Mouse (Mus musculus): ENCODE results near the gene 2410004B18Rik.

DNA sequence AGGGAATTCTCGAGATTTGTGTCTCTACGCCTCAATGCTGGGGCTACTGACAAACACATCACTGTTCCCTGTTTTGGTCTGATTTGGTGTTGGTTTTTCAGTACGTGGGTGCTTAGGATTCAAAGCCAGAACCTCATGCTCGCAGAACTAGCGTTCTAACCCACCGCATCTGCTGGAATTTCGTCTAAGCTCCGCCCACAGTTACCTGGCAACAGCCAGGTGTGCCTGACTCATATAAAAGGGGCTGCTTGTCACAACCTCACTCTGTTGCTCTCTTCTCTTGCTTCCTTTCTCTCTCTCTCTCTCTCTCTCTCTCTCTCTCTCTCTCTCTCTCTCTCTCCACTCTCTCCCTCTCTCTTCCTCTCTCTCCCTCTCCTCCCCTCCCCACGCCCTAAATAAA lies 24.6 kb downstream of the 2410004B18Rik start:
- TF ChIP-seq MAX (IDR thresholded peaks at IDR 0.05; ENCODE audit: low read depth) (no peak), REST (IDR thresholded peaks at IDR 0.05; ENCODE audit: insufficient read depth, insufficient read length) (no peak), POLR2AphosphoS2 (IDR thresholded peaks at IDR 0.05; ENCODE audit: insufficient read length, low read depth) (no peak), POLR2A (IDR thresholded peaks at IDR 0.05; ENCODE audit: insufficient read length, low read depth) (no peak), USF1 (IDR thresholded peaks at IDR 0.05; ENCODE audit: low read depth) (no peak), E2F4 (IDR thresholded peaks at IDR 0.05; ENCODE audit: insufficient read depth) (no peak), TCF3 (IDR thresholded peaks at IDR 0.05; ENCODE audit: insufficient read length, low read depth) (no peak), MYOG (IDR thresholded peaks at IDR 0.05; ENCODE audit: control insufficient read depth in 1 of 3, insufficient read depth in 1 of 3, insufficient read length in 2 of 3, low read depth in 2 of 3) (no peak)

Data from myocyte (in vitro differentiated cells).